Mouse (Mus musculus) heart, postnatal 0 days (tissue): ENCODE data around the gene Ppp1r37. TPM values are rescaled to one million over a fixed set of nuclear protein-coding genes. Genes with fewer than 3 reads are reported as not detected.

Experiments
- ATAC-seq: fragments of 200-750 bp; cut with Nextera tagmentation; 2 replicates; pipeline ENCODE4 v1.8.0; 2017; ENCODE audit warnings: low read depth, moderate number of reproducible peaks, moderate library complexity; ENCODE audit not compliant: insufficient read depth
- DNase-seq: peaks from one replicate; pipeline ENCODE4 v3.0.0-alpha.2; 2016; ENCODE audit warnings: low spot score
- H3K27ac ChIP-seq: fragments of 300-500 bp; sonication (generic); 2 replicates; pipeline ENCODE4 v1.5.1; 2014; ENCODE audit warnings: low read depth, mild to moderate bottlenecking
- H3K27me3 ChIP-seq: fragments of 300-500 bp; sonication (generic); 2 replicates; pipeline ENCODE4 v1.6.1; 2014; ENCODE audit warnings: low read length, mixed read lengths; ENCODE audit not compliant: control insufficient read depth, insufficient read depth
- H3K36me3 ChIP-seq: fragments of 300-500 bp; sonication (generic); replicated peaks from 2 replicates; pipeline ENCODE4 v1.6.1; 2014; ENCODE audit warnings: low read length, mixed read lengths; ENCODE audit not compliant: control insufficient read depth, insufficient read depth
- H3K4me1 ChIP-seq: fragments of 300-500 bp; sonication (generic); 2 replicates; pipeline ENCODE4 v1.6.1; 2014; ENCODE audit warnings: antibody characterized with exemption; ENCODE audit not compliant: control insufficient read depth, insufficient read depth
- H3K4me2 ChIP-seq: fragments of 300-500 bp; sonication (generic); 2 replicates; pipeline ENCODE4 v1.6.1; 2014; ENCODE audit warnings: low read depth, mild to moderate bottlenecking, low read length, moderate library complexity
- H3K4me3 ChIP-seq: fragments of 300-500 bp; sonication (generic); 2 replicates; pipeline ENCODE4 v1.5.1; 2014; ENCODE audit warnings: low read depth, low read length
- H3K9ac ChIP-seq: fragments of 300-500 bp; sonication (generic); replicated peaks from 2 replicates; pipeline ENCODE4 v1.6.1; 2014; ENCODE audit warnings: low read depth, low read length, mixed read lengths
- H3K9me3 ChIP-seq: fragments of 300-500 bp; sonication (generic); replicated peaks from 2 replicates; pipeline ENCODE4 v1.6.1; 2016; ENCODE audit warnings: low read length; ENCODE audit not compliant: control insufficient read depth
- CTCF ChIP-seq: IDR thresholded peaks from 2 replicates; pipeline ENCODE4 v1.5.1; 2016; ENCODE audit warnings: antibody characterized with exemption, control low read depth, low read depth
- EP300 ChIP-seq: IDR thresholded peaks from 2 replicates; pipeline ENCODE4 v1.6.1; 2016; ENCODE audit warnings: antibody characterized with exemption, low read depth
- WGBS: fragments of 180-500 bp; shearing (Covaris S2); extraction: QIAGEN DNeasy Blood & Tissue Kit; methylation state at CpG from one replicate; pipeline ENCODE4 v1.1.7; 2014; 5-methylcytosine and 5-hydroxymethylcytosine counted together
- polyA plus RNA-seq: library from polyadenylated mRNA; unstranded; fragments of >200 nt; fragmentation: Nextera tagmentation; extraction: Ambion mirVana; gene quantifications from 2 replicates; pipeline ENCODE4 v1.2.1, GENCODE M21; 2015
- total RNA-seq: library from RNA; depleted of rRNA; stranded (reverse); fragments of >200 nt; gene quantifications from 2 replicates; pipeline ENCODE4 v1.2.3, GENCODE M21; 2014; ENCODE audit warnings: low replicate concordance; rRNA removed

Ppp1r37 gene
- total and polyA plus RNA-seq, 2 experiments from 2014 or later: 12.6 to 40.6 TPM

GRCm38 (mm10) chr7:19486549-19486948, 76.3 kb downstream of the Ppp1r37 start:
- peaks cover 34% of the 10 kb centered on the region for H3K27me3 ChIP-seq
- H3K36me3 ChIP-seq: no peaks in the 10 kb centered on the region
- H3K9ac ChIP-seq: no peak overlapping the region
- TF ChIP-seq EP300 (no peak), CTCF (no peak)
- H3K4me2 ChIP-seq: no peak overlapping the region
- no peak overlapping the region for H3K27ac ChIP-seq
- peaks cover under 1% of the 10 kb centered on the region; the same call in 1 of the 2 replicates for H3K4me1 ChIP-seq
- WGBS: 67% methylated on average over 7 of the region's 7 CpGs
- no peaks in the 10 kb centered on the region for H3K9me3 ChIP-seq
- H3K4me3 ChIP-seq: no peak overlapping the region
- ATAC-seq: no peak
- no peak for DNase-seq

- Histone ChIP-seq H3K4me3 (no peak overlapping the region), H3K36me3 (no peaks in the 10 kb centered on the region), H3K4me2 (no peak overlapping the region), H3K9ac (no peak overlapping the region), H3K27me3 (peaks cover 24% of the 10 kb centered on the region), H3K27ac (no peak overlapping the region), H3K9me3 (no peaks in the 10 kb centered on the region), H3K4me1 (no peaks in the 10 kb centered on the region)
- 75% methylated on average over 1 of the region's 1 CpGs for WGBS
- TF ChIP-seq EP300 (no peak), CTCF (no peak)
- no peak for DNase-seq
- no peak for ATAC-seq
These were observed 77.4 kb downstream of the Ppp1r37 start for GRCm38 (mm10) chr7:19485488-19485887.

- 76% methylated on average over 8 of the region's 8 CpGs for WGBS
- H3K27ac ChIP-seq: no peak overlapping the region
- H3K27me3 ChIP-seq: peaks cover 2% of the 10 kb centered on the region; the same call in 1 of the 2 replicates
- no peak overlapping the region for H3K4me3 ChIP-seq
- no peaks in the 10 kb centered on the region for H3K36me3 ChIP-seq
- H3K9me3 ChIP-seq: no peaks in the 10 kb centered on the region
- H3K4me1 ChIP-seq: no peaks in the 10 kb centered on the region
- ATAC-seq (no peak), DNase-seq (no peak)
- H3K9ac ChIP-seq: no peak overlapping the region
- H3K4me2 ChIP-seq: no peak overlapping the region
- TF ChIP-seq CTCF: no peak
- TF ChIP-seq EP300: no peak
These were observed 79.6 kb downstream of the Ppp1r37 start for GRCm38 (mm10) chr7:19483281-19483680.

Other genes with a start within 250 kb of the Ppp1r37 start
- 26.2 and 40.5 TPM in 2 replicates for gene Ercc1, start 218.3 kb downstream of the Ppp1r37 start, total RNA-seq
- gene Ercc1, start 218.3 kb downstream of the Ppp1r37 start, polyA plus RNA-seq: 55.2 and 61.0 TPM in 2 replicates
- gene Cd3eap, start 203.6 kb downstream of the Ppp1r37 start, total RNA-seq: 1.9 and 3.2 TPM in 2 replicates
- gene Cd3eap, start 203.6 kb downstream of the Ppp1r37 start, polyA plus RNA-seq: 11.1 and 11.7 TPM in 2 replicates
- gene Ppp1r13l, start 203.3 kb downstream of the Ppp1r37 start, total RNA-seq: 11.8 and 13.5 TPM in 2 replicates
- 12.0 and 14.0 TPM in 2 replicates for gene Ppp1r13l, start 203.3 kb downstream of the Ppp1r37 start, polyA plus RNA-seq
- 20.4 and 30.8 TPM in 2 replicates for gene Ercc2, start 181.1 kb downstream of the Ppp1r37 start, total RNA-seq
- 4.9 and 6.0 TPM in 2 replicates for gene Ercc2, start 181.1 kb downstream of the Ppp1r37 start, polyA plus RNA-seq
- gene Klc3, start 159.0 kb downstream of the Ppp1r37 start, total RNA-seq: 0.31 TPM in 1 of 2 replicates, not detected in the other
- gene Klc3, start 159.0 kb downstream of the Ppp1r37 start, polyA plus RNA-seq: 0.72 and 0.99 TPM in 2 replicates
- 4,715 and 5,632 TPM in 2 replicates for gene Ckm, start 158.3 kb downstream of the Ppp1r37 start, total RNA-seq
- 4,516 and 4,665 TPM in 2 replicates for gene Ckm, start 158.3 kb downstream of the Ppp1r37 start, polyA plus RNA-seq
- 16.0 and 26.4 TPM in 2 replicates for gene Mark4, start 104.3 kb downstream of the Ppp1r37 start, total RNA-seq
- 5.5 and 5.6 TPM in 2 replicates for gene Mark4, start 104.3 kb downstream of the Ppp1r37 start, polyA plus RNA-seq
- 1.9 and 3.5 TPM in 2 replicates for gene Exoc3l2, start 99.7 kb downstream of the Ppp1r37 start, total RNA-seq
- gene Exoc3l2, start 99.7 kb downstream of the Ppp1r37 start, polyA plus RNA-seq: 0.49 and 0.62 TPM in 2 replicates
- gene Bloc1s3, start 54.7 kb downstream of the Ppp1r37 start, total RNA-seq: 9.3 and 11.9 TPM in 2 replicates
- 1.2 TPM in 2 replicates for gene Bloc1s3, start 54.7 kb downstream of the Ppp1r37 start, polyA plus RNA-seq
- gene Trappc6a, start 54.7 kb downstream of the Ppp1r37 start, total RNA-seq: 65.1 and 84.9 TPM in 2 replicates
- 79.5 and 83.3 TPM in 2 replicates for gene Trappc6a, start 54.7 kb downstream of the Ppp1r37 start, polyA plus RNA-seq
- gene Nkpd1, start 45.2 kb downstream of the Ppp1r37 start, total RNA-seq: not detected in 2 replicates
- gene Nkpd1, start 45.2 kb downstream of the Ppp1r37 start, polyA plus RNA-seq: not detected in 2 replicates
- 0.12 and 3.6 TPM in 2 replicates for gene Zfp296, start 14.2 kb upstream of the Ppp1r37 start, total RNA-seq
- 0.12 and 0.15 TPM in 2 replicates for gene Zfp296, start 14.2 kb upstream of the Ppp1r37 start, polyA plus RNA-seq
- 63.2 and 67.3 TPM in 2 replicates for gene Gemin7, start 14.5 kb upstream of the Ppp1r37 start, total RNA-seq
- 114 and 115 TPM in 2 replicates for gene Gemin7, start 14.5 kb upstream of the Ppp1r37 start, polyA plus RNA-seq
- 18.9 and 75.2 TPM in 2 replicates for gene Clasrp, start 41.4 kb upstream of the Ppp1r37 start, total RNA-seq
- gene Clasrp, start 41.4 kb upstream of the Ppp1r37 start, polyA plus RNA-seq: 13.4 and 17.5 TPM in 2 replicates
- 9.0 and 11.7 TPM in 2 replicates for gene Relb, start 66.4 kb upstream of the Ppp1r37 start, total RNA-seq
- 6.5 and 7.2 TPM in 2 replicates for gene Relb, start 66.4 kb upstream of the Ppp1r37 start, polyA plus RNA-seq
- 97.9 and 128 TPM in 2 replicates for gene Clptm1, start 102.0 kb upstream of the Ppp1r37 start, total RNA-seq
- 68.5 and 71.5 TPM in 2 replicates for gene Clptm1, start 102.0 kb upstream of the Ppp1r37 start, polyA plus RNA-seq
- not detected in 2 replicates for gene Apoc2, start 114.9 kb upstream of the Ppp1r37 start, total RNA-seq
- 0.22 and 0.78 TPM in 2 replicates for gene Apoc2, start 114.9 kb upstream of the Ppp1r37 start, polyA plus RNA-seq
- 0.31 TPM in 1 of 2 replicates, not detected in the other for gene Gm44805, start 118.3 kb upstream of the Ppp1r37 start, total RNA-seq
- not detected in 2 replicates for gene Gm44805, start 118.3 kb upstream of the Ppp1r37 start, polyA plus RNA-seq
- gene Apoc4, start 118.4 kb upstream of the Ppp1r37 start, total RNA-seq: not detected in 2 replicates
- gene Apoc4, start 118.4 kb upstream of the Ppp1r37 start, polyA plus RNA-seq: 0.18 TPM in 2 replicates
- gene Apoc1, start 129.6 kb upstream of the Ppp1r37 start, total RNA-seq: not detected in 2 replicates
- 8.2 and 10.8 TPM in 2 replicates for gene Apoc1, start 129.6 kb upstream of the Ppp1r37 start, polyA plus RNA-seq
- 369 and 373 TPM in 2 replicates for gene Apoe, start 136.1 kb upstream of the Ppp1r37 start, total RNA-seq
- gene Apoe, start 136.1 kb upstream of the Ppp1r37 start, polyA plus RNA-seq: 471 and 552 TPM in 2 replicates
- 170 and 172 TPM in 2 replicates for gene Tomm40, start 152.4 kb upstream of the Ppp1r37 start, total RNA-seq
- 164 and 166 TPM in 2 replicates for gene Tomm40, start 152.4 kb upstream of the Ppp1r37 start, polyA plus RNA-seq
- 76.5 and 81.3 TPM in 2 replicates for gene Nectin2, start 187.4 kb upstream of the Ppp1r37 start, total RNA-seq
- 43.6 and 44.8 TPM in 2 replicates for gene Nectin2, start 187.4 kb upstream of the Ppp1r37 start, polyA plus RNA-seq
- gene Bcam, start 207.9 kb upstream of the Ppp1r37 start, total RNA-seq: 697 and 786 TPM in 2 replicates
- gene Bcam, start 207.9 kb upstream of the Ppp1r37 start, polyA plus RNA-seq: 293 and 303 TPM in 2 replicates
- 0.35 TPM in 1 of 2 replicates, not detected in the other for gene Cblc, start 233.7 kb upstream of the Ppp1r37 start, total RNA-seq
- gene Cblc, start 233.7 kb upstream of the Ppp1r37 start, polyA plus RNA-seq: 0.36 and 0.37 TPM in 2 replicates